Mouse (Mus musculus) liver (tissue): ENCODE measurements at regions not wholly inside any gene's neighbourhood (a gene's known extent, or its start where the extent isn't known, plus 50 kb on each side); places are given as distances from the start of the nearest gene placed in this dataset.
A peak's percentile ranks its signal among the peaks of the same experiment; 100 is the strongest.
"Not testable (repeated sequence)": the region's sequence is repeated elsewhere in the genome, so short reads cannot be mapped to it uniquely, and the experiment has no call there.

Experiments used
- DNase-seq: peaks from one replicate; pipeline ENCODE4 v3.0.0-alpha.2; 2020; ENCODE audit warnings: mixed read lengths

DNA sequence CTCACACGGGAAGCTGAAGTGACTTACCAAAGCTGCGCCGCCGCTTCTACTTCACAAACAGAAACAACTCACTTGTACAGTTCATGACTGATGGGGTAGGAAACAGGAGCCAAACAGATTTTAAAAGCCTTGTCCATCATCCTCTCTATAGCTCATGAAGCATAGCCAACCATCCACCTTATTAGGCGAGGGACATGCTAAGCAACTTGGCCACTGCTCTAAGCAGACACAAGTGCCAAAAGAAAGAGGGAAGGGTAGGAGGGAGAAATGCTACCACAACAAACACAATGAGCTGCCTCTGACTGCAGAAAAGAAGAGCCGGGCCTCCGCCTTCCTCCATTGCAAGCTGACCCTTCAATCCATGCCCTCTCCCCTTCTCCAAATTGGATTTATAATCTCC is 179.9 kb downstream of the Dhx15 start:
- no peak for DNase-seq

DNA sequence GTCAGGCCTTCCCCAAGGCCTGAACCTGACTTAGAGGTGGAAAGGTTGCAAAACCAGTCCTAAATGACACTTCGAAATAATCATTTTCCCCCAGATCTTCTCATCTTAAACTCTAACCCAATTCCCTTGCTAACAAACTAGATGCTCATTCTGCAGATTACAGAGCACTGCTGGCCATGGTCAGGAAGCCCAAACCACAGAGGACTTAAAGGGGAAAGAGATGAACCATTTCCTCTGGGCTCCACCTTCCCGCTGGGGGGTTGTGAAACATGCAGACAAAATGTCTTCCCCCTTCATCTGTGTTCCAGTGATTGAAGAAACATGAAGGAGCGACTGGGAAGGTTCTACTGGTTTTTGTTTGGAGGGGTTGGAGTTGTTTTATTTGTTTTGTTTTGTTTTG is 181.4 kb downstream of the Dhx15 start:
- no peak for DNase-seq

GRCm38 (mm10) chr5:52006843-52007242 is 183.5 kb downstream of the Dhx15 start:
- DNase-seq = no peak

DNA sequence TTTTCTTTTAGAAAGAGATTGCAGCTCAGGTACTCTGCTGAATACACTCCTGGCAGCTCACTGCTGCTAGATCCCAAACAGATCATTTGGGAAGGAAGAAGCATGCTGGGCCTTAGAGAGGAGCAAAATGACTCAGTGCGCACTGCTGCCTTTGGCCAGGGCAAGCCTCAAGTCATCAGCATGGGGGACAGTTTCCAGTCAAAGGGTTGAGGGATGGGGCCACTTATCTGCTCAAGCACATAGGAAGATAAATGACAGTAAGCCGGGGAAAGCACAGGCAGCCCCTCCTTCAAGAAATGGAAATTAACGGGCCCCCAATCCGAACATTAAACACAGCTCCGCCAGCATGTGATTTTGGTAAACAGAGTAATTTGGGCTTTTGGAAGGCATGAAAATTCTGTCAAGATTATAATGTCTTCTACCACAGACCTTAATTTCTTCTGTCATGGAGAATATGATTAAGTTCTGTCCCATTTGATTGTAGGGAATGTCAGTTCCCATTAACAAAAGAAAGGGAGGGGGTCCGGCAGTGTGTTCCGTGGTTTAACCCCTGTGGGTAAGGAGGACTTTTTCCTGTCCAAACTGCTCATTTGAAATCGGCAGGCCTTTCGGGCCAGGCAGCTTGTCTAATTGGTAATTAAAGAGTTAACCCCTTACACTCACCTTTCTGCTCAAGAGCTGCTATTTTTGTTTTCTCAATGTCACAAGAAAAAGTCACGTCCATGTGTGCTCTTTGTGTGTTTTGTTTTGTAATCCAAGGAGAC is 199.3 kb downstream of the Dhx15 start:
- no peak for DNase-seq

- no peak for DNase-seq
These were observed 200.9 kb downstream of the Dhx15 start for GRCm38 (mm10) chr5:51989396-51989795.

GRCm38 (mm10) chr5:51988913-51989312 is 201.4 kb downstream of the Dhx15 start:
- DNase-seq = no peak

GRCm38 (mm10) chr5:51984966-51985365 is 205.3 kb downstream of the Dhx15 start:
- no peak for DNase-seq

GRCm38 (mm10) chr5:51982780-51983179 is 207.5 kb downstream of the Dhx15 start:
- no peak for DNase-seq

DNA sequence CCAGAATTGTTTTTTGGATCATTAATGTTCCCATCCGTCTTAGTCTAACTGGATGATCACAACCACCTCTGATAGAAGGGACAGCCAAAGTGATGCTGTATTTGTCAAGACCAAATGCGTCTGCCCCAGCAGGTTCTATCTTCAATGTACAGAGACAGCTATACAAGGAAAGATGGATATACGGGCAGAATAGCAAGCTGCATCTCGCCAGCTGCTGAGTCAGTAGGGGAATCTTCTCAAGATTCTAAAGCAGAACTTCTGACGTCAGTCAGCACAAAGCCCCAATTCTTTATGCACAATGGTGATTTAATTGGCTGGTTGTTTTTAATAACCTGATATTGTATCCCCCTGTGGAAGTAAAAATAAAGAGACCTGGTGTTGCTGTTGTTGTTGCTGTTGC is 209.4 kb downstream of the Dhx15 start:
- DNase-seq = no peak

GRCm38 (mm10) chr5:51952499-51952898 is 237.8 kb downstream of the Dhx15 start:
- no peak for DNase-seq

DNA sequence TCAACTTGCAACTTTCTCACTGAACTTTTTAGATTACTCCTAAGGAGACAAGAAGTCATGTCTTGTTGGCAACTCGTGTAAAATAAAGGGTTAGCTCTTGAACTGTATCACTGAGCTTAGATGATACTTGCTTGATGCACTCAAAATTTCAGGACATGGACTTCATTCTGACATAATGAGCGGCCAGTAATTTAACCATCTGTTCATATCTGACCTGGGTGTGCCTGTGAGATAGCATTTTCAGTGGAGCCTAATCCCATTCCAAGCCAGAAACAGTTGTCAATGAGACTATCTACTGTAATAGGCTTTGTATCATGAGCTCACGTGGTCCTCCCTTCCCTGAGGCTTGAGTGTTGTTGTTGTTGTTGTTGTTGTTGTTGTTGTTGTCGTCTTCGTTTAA is 240.3 kb downstream of the Dhx15 start:
- no peak for DNase-seq

- no peak for DNase-seq
These were observed 244.3 kb downstream of the Dhx15 start for GRCm38 (mm10) chr5:51946062-51946461.

- not testable (repeated sequence) for DNase-seq
These were observed 248.4 kb downstream of the Dhx15 start for GRCm38 (mm10) chr5:51941925-51942291.

DNA sequence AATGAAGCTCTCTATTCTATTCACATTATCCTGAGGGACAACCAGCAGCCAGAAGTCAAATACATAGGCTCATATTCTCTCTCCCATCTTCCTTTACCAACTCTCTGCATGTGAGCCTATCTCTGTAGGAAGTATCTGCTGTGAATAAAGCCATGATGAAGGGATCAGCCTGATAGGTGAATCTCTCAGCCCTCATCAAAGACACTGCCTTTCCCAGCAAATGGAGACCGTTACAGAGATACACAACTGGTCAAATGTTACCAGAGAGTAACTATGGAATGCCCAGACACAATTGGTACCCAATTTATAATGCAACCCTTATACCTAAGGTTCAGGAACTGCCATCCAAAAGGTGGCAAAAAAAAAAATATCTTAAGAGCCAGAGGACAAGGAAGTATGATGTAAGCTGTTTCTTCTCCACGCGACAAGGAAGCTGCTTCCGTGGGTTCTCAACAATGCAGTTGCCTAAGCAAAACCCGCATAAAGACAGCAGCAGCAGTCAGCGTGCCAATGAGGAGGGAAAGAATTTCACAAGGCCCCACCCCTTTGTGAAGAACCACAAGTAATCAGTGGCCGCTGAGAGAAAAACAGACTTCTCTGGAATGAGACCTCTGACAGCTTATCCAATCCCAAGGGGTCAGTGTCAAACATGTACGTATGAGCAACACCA is 248.9 kb downstream of the Dhx15 start:
- DNase-seq = peak; percentile 25

DNA sequence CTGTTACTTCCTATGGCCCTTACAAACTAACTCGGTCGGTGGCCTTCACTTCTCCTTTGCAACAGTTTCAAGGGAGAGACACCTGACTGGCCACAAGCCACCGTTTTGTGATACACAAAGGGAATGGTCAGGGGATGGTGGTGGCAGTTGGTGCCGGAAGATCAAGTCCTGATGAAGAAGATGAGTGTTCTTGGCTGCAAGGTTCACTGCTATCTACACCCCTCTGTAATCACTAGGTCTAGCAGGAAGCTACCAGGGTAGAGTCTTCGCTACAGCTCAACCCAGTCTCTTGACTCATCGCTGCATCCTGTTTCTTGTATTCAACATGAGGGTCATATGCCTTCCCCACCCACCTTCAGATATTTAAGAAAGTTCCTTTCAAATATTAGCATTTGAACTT is 251.5 kb downstream of the Dhx15 start:
- no peak for DNase-seq

DNA sequence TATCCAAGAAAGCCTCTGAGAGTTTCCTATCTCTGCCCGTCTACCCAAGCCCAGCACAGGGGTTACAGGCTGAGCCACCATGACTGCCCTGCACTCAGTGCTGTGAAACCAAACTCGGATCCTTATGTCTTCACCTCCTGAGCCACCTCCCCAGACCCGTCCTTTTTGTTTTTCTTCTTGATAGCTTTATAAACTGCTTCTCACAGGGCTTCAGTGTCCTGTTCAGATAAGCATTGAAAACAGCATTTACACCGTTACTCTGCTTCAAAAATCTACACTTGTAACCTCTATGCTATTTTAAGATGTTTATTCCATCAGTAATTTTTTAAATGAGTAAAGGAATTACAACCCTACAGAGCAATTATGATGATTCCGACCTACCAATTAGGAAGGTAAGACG is 253.0 kb downstream of the Dhx15 start:
- DNase-seq = no peak

- DNase-seq = no peak
These were observed 254.6 kb downstream of the Dhx15 start for GRCm38 (mm10) chr5:51935391-51936354.

DNA sequence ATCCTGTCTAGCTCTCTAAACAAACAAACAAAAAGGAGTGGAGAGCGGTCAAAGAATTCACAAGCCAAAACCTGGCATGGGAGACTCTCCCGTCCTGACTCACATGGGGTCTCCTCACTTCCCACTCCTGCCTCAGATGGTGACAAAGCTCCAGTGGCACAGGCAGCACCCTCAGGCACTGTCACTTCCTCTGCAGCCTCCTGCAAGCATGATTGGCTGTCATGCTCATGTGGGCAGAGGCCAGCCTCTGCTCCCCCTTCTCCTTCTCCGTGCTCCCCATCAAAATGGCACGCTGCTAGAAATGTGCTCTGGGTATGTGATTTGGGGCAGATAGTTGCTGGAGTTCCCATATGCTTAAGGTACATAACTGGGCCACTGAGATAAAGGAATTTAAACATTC is 255.4 kb downstream of the Dhx15 start:
- no peak for DNase-seq

DNA sequence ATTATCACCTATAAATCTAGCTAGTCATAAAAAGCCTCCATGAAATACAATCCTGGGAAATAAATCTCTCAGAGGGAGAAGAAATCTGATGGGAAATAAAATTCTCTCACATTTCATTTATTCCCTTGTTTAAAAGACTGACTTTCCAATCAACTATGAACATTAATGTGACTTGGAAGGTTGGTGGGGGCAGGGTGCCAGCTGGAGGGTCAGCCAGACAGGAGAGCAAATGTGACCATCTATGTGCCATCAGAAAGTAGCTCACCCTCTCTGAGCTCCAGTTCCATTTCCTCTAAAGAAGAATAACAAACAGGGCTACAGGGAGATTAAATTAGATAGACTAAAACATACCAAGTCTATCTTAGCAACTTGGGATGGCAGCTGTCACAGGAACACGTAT is 257.0 kb downstream of the Dhx15 start:
- no peak for DNase-seq

DNA sequence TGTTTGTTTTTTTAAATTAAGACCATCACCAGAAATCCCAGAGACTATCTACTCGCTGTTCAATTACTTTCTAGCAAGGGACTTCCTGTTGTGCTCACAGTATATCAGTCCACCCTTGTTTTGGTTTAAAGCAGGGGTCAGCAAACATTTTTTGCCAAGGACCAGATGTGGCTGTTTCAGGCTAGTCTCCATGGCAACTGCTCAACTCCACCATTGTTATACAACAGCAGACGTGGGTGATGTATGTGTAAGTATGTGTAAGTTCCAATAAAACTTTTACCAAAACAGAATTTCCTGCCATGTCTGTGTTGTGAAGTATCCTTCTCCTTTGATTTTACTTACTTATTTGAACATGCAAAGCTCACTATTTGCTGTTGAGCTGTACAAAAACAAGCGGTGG is 259.9 kb downstream of the Dhx15 start:
- no peak for DNase-seq

- DNase-seq = no peak
These were observed 261.5 kb downstream of the Dhx15 start for GRCm38 (mm10) chr5:51928801-51929200.

DNA sequence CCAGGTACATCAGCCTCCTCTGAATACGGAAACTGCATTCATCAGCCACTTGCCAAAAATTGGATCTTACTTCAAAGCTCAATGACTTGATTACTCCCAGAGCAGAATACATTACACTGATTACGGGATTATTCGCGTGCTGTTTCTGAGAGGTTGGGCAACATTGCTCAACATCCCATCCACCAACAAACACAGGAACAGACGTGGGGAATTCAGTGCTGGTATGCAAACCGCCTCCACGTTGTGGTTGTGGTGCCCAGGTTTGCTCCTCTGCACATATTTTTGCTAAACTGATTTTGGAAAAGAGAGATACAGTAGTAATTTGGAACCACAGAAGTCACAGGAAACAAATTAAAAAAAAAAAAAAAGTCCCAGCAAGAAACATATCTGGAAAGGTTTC is 266.9 kb downstream of the Dhx15 start:
- DNase-seq = no peak

GRCm38 (mm10) chr5:51922973-51923372 is 267.3 kb downstream of the Dhx15 start:
- DNase-seq = no peak

DNA sequence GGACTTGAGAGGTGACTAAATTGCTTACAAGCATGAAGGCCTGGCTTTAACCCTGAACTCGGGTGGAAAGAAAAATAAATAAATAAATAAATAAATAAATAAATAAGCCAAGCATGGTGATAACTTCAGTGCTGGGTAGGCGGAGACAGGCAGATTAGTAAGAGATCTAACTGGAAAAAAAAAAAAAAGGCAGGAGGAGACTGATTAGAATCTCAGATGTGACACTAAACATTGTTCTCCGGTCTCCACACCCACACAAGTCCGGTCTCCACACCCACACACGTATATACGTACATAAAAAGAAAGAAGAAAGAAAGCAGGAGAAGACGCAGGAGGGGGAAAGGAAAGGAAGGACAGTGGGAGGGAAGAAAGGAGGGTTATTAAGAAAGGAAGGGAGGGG is 267.8 kb downstream of the Dhx15 start:
- DNase-seq = no peak
